Mouse (Mus musculus) kidney, embryonic 14.5 days (tissue): ENCODE measurements around the gene Klhl6. TPM values are rescaled to one million over a fixed set of nuclear protein-coding genes. Genes with fewer than 3 reads are reported as not detected.

Source experiments
- ATAC-seq: fragments of 200-750 bp; cut with Nextera tagmentation; 2 replicates; pipeline ENCODE4 v1.8.0; 2017; ENCODE audit warnings: moderate number of reproducible peaks, mild to moderate bottlenecking, moderate TSS enrichment, moderate library complexity; ENCODE audit not compliant: low FRiP score, low TSS enrichment
- H3K27ac ChIP-seq: fragments of 300-500 bp; sonication (generic); 2 replicates; pipeline ENCODE4 v1.5.1; 2014; ENCODE audit warnings: low read depth, mild to moderate bottlenecking, low read length, moderate library complexity, mixed read lengths
- H3K27me3 ChIP-seq: fragments of 300-500 bp; sonication (generic); 2 replicates; pipeline ENCODE4 v1.6.1; 2014; ENCODE audit warnings: mild to moderate bottlenecking, low read length; ENCODE audit not compliant: control insufficient read depth, insufficient read depth
- H3K36me3 ChIP-seq: fragments of 300-500 bp; sonication (generic); 2 replicates; pipeline ENCODE4 v1.6.1; 2014; ENCODE audit warnings: low read length, mixed read lengths; ENCODE audit not compliant: control insufficient read depth, insufficient read depth
- H3K4me1 ChIP-seq: fragments of 300-500 bp; sonication (generic); 2 replicates; pipeline ENCODE4 v1.6.1; 2014; ENCODE audit warnings: low read length, mixed read lengths; ENCODE audit not compliant: control insufficient read depth, insufficient read depth
- H3K4me2 ChIP-seq: fragments of 300-500 bp; sonication (generic); replicated peaks from 2 replicates; pipeline ENCODE4 v1.6.1; 2014; ENCODE audit warnings: low read depth, mild to moderate bottlenecking, low read length
- H3K4me3 ChIP-seq: fragments of 300-500 bp; sonication (generic); 2 replicates; pipeline ENCODE4 v1.5.1; 2014; ENCODE audit warnings: mild to moderate bottlenecking, low read length
- H3K9ac ChIP-seq: fragments of 300-500 bp; sonication (generic); 2 replicates; pipeline ENCODE4 v1.6.1; 2014; ENCODE audit warnings: low read depth, mild to moderate bottlenecking, low read length, moderate library complexity
- H3K9me3 ChIP-seq: fragments of 300-500 bp; sonication (generic); 2 replicates; pipeline ENCODE4 v1.6.1; 2016; ENCODE audit warnings: low read length; ENCODE audit not compliant: control insufficient read depth
- WGBS: fragments of 180-500 bp; shearing (Covaris S2); extraction: QIAGEN DNeasy Blood & Tissue Kit; methylation state at CpG from one replicate; pipeline ENCODE4 v1.1.7; 2014; 5-methylcytosine and 5-hydroxymethylcytosine counted together
- polyA plus RNA-seq: library from polyadenylated mRNA; unstranded; fragments of >200 nt; fragmentation: Nextera tagmentation; extraction: Ambion mirVana; gene quantifications from 2 replicates; pipeline ENCODE4 v1.2.1, GENCODE M21; 2014

The Klhl6 gene
- polyA plus RNA-seq, 1 experiment from 2014 or later: 10.7 TPM

DNA sequence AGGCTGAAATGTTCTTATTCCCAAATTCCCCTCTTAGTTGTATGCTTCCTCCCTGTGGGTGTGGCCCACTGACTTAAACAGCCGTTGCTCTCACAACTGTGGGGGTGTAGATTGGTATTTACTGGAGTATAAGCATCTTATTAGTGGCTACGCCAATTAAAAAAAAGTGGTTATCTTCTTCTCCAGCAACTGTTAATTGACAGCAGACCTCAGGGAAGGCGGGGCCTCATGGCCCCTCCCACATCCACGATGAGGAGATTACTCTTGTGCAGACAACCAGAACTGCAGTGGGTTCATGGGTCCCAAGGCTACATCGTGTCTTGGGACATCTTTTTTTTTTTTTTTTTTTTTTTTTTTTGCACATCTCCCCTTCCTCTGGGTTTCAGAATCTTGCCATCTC, 5.6 kb downstream of the Klhl6 start:
- ATAC-seq: no peak
- H3K4me2 ChIP-seq: no peak overlapping the region
- H3K27me3 ChIP-seq: no peaks in the 10 kb centered on the region
- H3K4me1 ChIP-seq: 0 out of 2 replicates have a peak, but pooled peaks cover 3% of the 10 kb centered on the region
- H3K4me3 ChIP-seq: no peak overlapping the region
- no peak overlapping the region for H3K9ac ChIP-seq
- WGBS: 64% methylated on average over 5 of the region's 5 CpGs
- H3K27ac ChIP-seq: no peak overlapping the region
- no peaks in the 10 kb centered on the region for H3K36me3 ChIP-seq
- H3K9me3 ChIP-seq: no peaks in the 10 kb centered on the region

DNA sequence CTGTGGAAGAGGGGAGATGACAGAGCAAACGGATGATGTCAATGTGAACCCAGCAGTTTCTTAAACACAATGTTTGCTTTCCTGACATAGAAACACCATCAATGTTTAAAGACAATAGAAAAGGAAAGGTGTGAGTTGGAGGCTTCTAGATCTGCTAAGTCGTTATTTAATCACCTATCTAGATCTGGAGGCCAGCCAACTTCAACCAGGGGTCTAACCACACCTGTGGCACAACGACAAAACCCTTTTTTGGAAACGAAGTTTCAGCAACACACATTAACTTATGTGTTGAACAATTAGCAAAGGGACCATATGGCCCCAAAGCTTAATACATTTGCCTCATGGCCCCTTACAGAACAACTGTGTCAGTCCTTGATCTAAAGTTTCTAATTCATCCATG, 6.0 kb downstream of the Klhl6 start:
- no peaks in the 10 kb centered on the region for H3K27me3 ChIP-seq
- no peak overlapping the region for H3K27ac ChIP-seq
- H3K36me3 ChIP-seq: no peaks in the 10 kb centered on the region
- no peak overlapping the region for H3K9ac ChIP-seq
- ATAC-seq: no peak
- H3K9me3 ChIP-seq: no peaks in the 10 kb centered on the region
- no peak overlapping the region for H3K4me3 ChIP-seq
- H3K4me1 ChIP-seq: 0 out of 2 replicates have a peak, but pooled peaks cover 3% of the 10 kb centered on the region
- H3K4me2 ChIP-seq: no peak overlapping the region
- 71% methylated on average over 4 of the region's 4 CpGs for WGBS

DNA sequence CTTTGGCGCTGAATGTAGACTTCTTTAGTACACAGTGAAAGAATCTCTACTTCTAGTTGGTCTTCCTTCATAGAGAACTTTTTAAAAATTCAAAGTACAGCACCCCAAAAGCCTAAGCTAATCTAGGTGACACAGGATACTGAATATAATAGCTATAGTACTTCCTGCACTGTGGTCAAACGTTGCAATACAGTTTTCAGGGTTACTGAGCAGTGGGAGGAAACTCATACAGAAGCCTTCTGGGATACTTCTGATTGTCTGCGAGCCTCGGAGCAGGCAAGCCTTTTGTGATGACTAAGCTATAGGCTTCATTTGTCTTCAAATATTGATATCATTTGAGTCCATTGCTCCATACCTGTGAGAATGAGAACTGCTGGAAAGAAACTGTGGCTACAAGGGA, 7.4 kb downstream of the Klhl6 start:
- Histone ChIP-seq H3K36me3 (no peaks in the 10 kb centered on the region), H3K9me3 (no peaks in the 10 kb centered on the region), H3K9ac (no peak overlapping the region), H3K27me3 (no peaks in the 10 kb centered on the region), H3K4me3 (no peak overlapping the region), H3K4me1 (0 out of 2 replicates have a peak, but pooled peaks cover 3% of the 10 kb centered on the region), H3K27ac (no peak overlapping the region), H3K4me2 (no peak overlapping the region)
- ATAC-seq: no peak
- 85% methylated on average over 4 of the region's 4 CpGs for WGBS

DNA sequence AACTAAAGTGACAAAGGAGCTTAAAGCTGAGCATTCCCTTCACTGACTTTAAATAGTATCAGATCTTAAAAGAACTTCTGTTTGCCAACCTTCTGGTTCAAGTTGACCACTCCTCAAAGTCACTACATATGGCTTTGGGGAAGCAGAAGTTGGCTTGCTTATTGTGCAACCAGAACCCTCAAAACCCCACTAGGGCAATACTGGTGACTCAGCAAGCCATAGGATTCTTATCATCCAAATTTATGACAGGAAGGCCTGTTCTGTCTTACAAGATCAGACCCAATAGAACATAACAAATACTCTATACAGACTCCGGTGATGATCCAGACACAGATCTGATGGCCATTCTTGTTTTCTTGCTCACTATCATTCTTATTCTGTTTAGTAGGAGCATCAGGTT, 9.4 kb downstream of the Klhl6 start:
- Histone ChIP-seq H3K4me1 (0 out of 2 replicates have a peak, but pooled peaks cover 3% of the 10 kb centered on the region), H3K9ac (no peak overlapping the region), H3K27ac (no peak overlapping the region), H3K9me3 (no peaks in the 10 kb centered on the region), H3K27me3 (no peaks in the 10 kb centered on the region), H3K4me3 (no peak overlapping the region), H3K4me2 (no peak overlapping the region), H3K36me3 (no peaks in the 10 kb centered on the region)
- ATAC-seq: no peak
- 93% methylated on average over 1 of the region's 1 CpGs for WGBS

DNA sequence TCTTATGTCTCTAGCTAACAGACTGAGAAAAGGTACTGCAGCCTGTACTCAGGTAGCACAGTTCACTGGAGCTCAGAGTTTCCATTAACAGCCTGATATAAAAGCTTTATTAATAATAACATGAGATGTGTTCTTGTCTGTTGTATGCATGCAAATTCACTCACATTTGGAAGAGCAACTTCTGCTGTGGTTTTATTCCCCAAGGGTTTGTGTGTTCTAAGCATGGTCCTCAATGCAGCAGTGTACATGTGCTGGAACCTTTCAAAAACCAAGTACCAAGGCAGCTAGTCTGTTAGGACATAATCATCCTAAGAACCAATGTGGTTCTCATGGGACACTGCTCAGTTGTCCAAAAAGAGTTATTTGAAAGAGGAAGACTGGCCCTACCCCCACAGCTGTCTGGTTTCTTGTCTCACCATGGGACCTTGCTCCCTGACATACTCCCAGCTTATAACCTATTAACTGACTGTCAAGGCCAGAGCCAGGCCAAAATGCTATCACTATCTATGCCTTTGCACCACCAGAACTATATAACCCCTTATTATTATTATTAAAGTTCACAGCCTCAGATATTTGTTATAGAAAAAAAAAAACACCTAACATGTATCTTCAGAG, 10.0 kb downstream of the Klhl6 start:
- H3K4me2 ChIP-seq: no peak overlapping the region
- H3K36me3 ChIP-seq: no peaks in the 10 kb centered on the region
- no peak overlapping the region for H3K4me3 ChIP-seq
- H3K27ac ChIP-seq: no peak overlapping the region
- no peak for ATAC-seq
- H3K9me3 ChIP-seq: no peaks in the 10 kb centered on the region
- H3K27me3 ChIP-seq: no peaks in the 10 kb centered on the region
- H3K9ac ChIP-seq: no peak overlapping the region
- 0 out of 2 replicates have a peak, but pooled peaks cover 3% of the 10 kb centered on the region for H3K4me1 ChIP-seq

DNA sequence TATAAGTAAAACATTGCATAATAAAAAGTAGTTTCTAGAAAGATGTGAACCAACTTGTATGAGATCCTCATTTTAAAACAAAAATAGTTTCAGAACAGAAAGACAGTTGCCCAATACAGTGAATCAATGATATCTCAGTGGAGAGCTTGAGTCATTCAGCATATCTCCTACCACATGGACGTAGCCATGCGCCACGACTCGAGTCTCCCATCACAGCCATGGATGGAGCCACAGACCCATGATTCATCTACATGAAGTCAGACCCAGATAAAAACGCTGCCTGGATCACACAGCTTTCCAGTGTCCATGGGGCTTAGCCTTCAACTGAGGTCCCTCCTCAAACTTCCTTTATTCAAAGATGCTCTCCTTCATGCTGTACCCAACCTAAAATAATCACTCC, 13.3 kb downstream of the Klhl6 start:
- no peaks in the 10 kb centered on the region for H3K4me1 ChIP-seq
- H3K36me3 ChIP-seq: no peaks in the 10 kb centered on the region
- H3K4me2 ChIP-seq: no peak overlapping the region
- no peak overlapping the region for H3K27ac ChIP-seq
- no peaks in the 10 kb centered on the region for H3K27me3 ChIP-seq
- ATAC-seq: no peak
- no peak overlapping the region for H3K9ac ChIP-seq
- 87% methylated on average over 5 of the region's 5 CpGs for WGBS
- H3K4me3 ChIP-seq: no peak overlapping the region
- no peaks in the 10 kb centered on the region for H3K9me3 ChIP-seq

DNA sequence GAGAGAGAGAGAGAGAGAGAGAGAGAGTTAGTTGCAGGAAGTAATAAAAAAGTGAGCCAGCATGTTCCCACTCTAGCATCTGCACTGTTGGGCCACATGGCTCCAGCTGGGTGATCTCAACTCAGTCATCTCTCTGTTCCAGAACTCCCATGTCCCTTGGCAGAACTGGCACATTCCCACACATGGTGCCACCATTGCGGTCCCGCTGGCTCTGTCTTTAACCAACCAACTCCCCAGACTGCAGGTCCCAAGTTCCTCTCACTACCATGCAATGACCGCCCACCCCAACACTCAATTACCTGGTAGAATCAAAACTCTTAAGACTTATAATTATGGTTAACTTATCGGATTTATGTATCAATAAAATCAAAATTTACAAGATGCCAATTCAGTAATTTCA, 14.2 kb downstream of the Klhl6 start:
- H3K27ac ChIP-seq: no peak overlapping the region
- no peaks in the 10 kb centered on the region for H3K4me1 ChIP-seq
- no peaks in the 10 kb centered on the region for H3K27me3 ChIP-seq
- WGBS: 95% methylated on average over 4 of the region's 4 CpGs
- no peak for ATAC-seq
- no peak overlapping the region for H3K9ac ChIP-seq
- H3K4me3 ChIP-seq: no peak overlapping the region
- H3K4me2 ChIP-seq: no peak overlapping the region
- H3K36me3 ChIP-seq: no peaks in the 10 kb centered on the region
- H3K9me3 ChIP-seq: no peaks in the 10 kb centered on the region

DNA sequence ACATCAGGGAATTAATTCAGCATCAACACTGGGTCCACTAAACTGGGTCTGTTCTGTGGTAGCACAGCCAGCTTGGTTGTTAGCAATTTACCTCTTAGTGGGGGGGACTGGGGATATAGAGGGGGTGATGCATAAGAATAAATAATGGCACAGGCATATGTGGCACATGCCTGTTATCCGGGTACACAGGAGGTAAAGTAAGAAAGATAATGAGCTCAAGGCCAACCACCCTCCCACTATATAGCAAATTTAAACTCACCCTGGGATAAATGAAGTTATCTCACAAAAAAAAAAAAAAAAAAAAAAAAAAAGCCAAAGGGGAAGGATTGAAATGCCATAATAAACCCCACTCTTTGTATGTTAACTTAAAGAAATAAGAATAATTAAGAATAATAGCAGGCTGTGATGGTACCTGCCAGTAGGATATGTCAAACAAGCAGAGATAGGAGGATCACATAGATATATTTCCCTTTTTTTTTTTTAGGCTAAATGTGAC, 14.9 kb downstream of the Klhl6 start:
- WGBS: 90% methylated on average over 1 of the region's 1 CpGs
- no peaks in the 10 kb centered on the region for H3K4me1 ChIP-seq
- no peak for ATAC-seq
- no peak overlapping the region for H3K4me2 ChIP-seq
- H3K36me3 ChIP-seq: no peaks in the 10 kb centered on the region
- no peaks in the 10 kb centered on the region for H3K9me3 ChIP-seq
- no peak overlapping the region for H3K9ac ChIP-seq
- H3K27me3 ChIP-seq: no peaks in the 10 kb centered on the region
- no peak overlapping the region for H3K27ac ChIP-seq
- no peak overlapping the region for H3K4me3 ChIP-seq

DNA sequence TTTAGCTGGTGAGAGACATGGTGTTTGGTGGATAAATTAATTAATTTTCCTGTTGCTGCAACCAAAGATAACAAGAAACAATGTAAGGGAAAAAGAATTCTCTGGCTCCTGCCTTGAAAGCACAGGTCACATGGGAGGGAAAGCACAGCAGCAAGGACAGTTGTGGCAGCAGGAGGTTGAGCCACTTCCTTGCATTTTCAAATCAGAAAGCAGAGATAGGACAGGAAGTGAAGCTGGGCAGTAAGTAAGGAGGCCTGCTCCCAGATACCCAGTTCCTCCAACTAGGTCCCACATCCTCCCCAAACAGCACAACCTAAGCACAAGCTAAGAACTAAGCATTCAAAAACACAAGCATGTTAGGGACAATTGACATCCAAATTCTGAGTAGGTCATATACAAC, 15.9 kb downstream of the Klhl6 start:
- no peak overlapping the region for H3K4me3 ChIP-seq
- H3K27me3 ChIP-seq: no peaks in the 10 kb centered on the region
- ATAC-seq: no peak
- H3K9ac ChIP-seq: no peak overlapping the region
- no peak overlapping the region for H3K4me2 ChIP-seq
- no peaks in the 10 kb centered on the region for H3K36me3 ChIP-seq
- no peak overlapping the region for H3K27ac ChIP-seq
- no peaks in the 10 kb centered on the region for H3K4me1 ChIP-seq
- no peaks in the 10 kb centered on the region for H3K9me3 ChIP-seq
